Mouse (Mus musculus) hematopoietic stem cell, adult 5-6 weeks (primary cell): ENCODE results near the gene Tmprss11e. TPM values are rescaled to one million over a fixed set of nuclear protein-coding genes. Genes with fewer than 3 reads are reported as not detected.

Experiments
- ATAC-seq, 2 experiments: fragments of 125-278 bp in 1 of 2; replicated peaks in 1 of 2; 2 replicates each; pipeline ENCODE4 v1.8.0; 2016 to 2017; ENCODE audit warnings: inconsistent platforms in 2 of 2, mild to moderate bottlenecking in 2 of 2, moderate number of reproducible peaks in 2 of 2, low read depth in 1 of 2, moderate TSS enrichment in 1 of 2; ENCODE audit not compliant: low FRiP score in 2 of 2, poor library complexity in 2 of 2, severe bottlenecking in 2 of 2, insufficient read depth in 1 of 2, low TSS enrichment in 1 of 2
- total RNA-seq: library from RNA; stranded (forward); fragments of 172-1452, 232-1000 nt; gene quantifications from 2 replicates; pipeline ENCODE4 v1.2.3, GENCODE M21; 2017

The Tmprss11e gene
- not detected in 2 replicates for total RNA-seq

DNA sequence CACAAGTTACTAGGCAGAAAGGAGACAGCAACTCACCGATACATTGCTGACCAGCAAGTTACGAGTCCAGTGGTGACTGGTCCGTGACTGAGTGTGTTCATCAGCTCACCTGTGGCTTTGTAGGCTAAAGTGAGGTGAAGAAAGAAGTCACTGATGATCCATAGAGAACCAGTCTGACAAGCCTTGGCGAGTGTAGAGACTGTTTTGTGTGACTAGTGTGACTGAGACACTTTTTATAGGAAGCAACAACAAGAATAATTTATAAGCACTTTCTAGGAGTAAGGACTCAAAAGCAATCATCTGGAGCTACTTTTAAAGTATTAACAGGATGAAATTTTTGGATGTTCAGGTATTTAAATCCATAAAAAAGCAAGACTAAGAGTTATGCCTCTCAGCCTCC is at the start of gene Tmprss11e:
TSS of gene Tmprss11e (minus strand) at position 101 of the 400 bp plus-strand sequence.
- ATAC-seq, result no peak

DNA sequence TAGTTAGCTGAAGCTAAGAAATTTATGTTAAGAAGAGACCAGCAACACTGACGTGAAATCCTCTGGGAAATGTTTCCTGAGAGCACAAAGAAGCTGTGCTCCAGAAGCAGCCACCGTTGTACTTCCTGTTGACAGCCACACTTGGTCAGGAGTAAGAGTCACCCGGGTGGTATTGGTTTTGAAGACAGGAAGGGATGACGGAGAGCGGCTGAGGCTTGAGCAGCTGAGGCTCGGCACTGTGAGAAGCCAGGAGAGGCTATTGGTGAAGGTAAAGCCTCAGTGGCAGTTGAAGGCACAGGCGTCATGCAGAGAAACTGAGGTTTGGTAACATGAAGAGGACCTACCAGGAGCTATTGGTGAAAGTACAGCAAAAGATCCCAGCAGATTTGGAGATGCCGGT is 47.2 kb upstream of the Tmprss11e start:
- peak; percentile 85 to 86 for ATAC-seq

DNA sequence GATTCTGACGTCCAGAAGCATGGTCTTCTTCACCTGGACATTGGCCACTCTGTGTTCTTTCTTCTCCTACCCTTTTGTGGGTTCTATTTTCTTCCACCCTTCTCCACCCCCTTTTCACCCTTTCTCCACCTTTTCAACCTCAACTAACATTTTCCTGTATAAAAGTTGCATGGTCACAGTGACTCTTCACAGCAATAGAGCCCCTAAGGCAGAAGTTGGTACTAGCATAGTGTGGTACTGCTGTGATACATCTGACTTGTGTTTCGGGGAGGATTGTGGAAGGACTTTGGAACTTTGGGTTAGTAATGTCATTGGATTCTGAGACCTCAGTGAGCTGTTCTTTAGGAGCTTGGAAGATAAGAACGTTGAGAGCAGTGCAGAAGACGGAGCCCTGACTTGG is 46.6 kb upstream of the Tmprss11e start:
- ATAC-seq, result peak; percentile 79 to 84

DNA sequence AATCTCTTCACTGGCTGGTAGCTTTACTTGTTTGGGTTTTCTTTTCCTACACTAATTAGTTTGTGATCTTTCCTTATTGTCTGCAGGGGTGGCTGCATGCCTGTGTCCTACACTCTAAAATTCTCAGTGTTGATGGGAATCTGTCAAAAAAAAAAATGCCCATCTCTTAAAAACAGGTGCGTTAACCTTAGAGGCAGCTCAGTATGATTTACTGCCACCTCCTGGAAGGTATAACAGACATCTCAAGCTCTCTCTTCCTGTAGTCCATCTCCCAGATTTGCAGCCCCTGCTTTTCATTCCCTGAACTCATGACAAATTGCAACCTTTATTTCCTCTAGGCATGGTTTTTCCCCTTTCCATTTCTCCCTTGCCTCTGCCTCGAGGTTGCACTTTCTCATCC is 44.3 kb upstream of the Tmprss11e start:
- no peak for ATAC-seq

DNA sequence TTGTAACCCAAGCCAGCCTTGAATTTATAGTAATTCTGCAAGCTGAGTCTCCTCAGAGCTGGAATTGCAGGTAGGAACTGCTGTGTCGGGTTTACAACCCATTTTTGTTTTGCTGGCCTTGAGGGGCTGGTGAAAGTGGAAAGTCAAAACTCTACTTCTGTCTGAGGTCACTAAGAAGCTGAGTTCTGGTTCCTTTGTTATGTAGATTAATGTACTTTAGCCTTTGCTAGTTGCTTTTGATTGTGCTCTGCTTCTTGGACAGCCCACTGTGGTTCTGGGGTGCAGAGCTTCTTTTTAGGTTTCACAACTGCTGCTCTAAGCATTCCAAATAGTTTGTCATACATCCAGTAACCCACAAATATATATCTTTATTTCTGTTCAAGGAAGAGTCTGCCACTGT is 41.2 kb upstream of the Tmprss11e start:
- no peak for ATAC-seq

DNA sequence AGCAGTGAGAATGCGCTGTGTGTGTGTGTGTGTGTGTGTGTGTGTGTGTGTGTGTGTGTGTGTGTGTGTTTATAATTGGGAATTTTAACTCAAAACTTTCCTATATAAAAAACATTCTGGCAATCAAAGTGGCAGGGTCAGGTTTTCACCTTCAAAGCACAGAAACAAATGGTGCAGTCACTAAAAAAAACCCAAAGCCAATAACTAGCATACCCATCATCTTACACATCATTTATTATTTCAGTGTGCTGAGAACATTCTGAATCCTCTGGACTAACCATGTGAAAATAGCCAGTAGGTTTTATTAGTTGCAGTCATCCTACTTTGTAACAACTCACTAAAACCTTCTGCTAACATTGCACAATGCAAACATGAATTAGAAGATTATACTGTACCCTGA is 38.6 kb upstream of the Tmprss11e start:
- no peak for ATAC-seq

DNA sequence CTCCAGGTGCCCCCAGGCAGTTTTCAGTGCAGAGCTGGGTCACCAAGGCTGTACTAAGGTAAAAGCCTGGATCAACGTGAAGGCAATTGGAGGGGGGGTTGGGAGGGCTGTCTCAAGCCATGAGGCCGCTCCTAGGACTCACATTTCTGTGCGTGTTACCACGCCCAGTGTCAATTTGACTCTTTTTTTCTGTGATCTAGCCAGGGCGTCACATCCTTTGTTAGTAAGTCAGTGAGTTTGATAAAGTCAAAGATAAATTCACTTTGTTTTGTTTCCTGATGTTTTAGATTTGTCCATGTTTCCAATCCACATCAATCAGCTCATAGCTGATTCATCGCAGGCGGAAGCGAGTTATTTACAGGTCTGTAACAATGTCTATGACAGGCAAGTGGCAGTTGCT is 37.4 kb upstream of the Tmprss11e start:
- no peak for ATAC-seq

DNA sequence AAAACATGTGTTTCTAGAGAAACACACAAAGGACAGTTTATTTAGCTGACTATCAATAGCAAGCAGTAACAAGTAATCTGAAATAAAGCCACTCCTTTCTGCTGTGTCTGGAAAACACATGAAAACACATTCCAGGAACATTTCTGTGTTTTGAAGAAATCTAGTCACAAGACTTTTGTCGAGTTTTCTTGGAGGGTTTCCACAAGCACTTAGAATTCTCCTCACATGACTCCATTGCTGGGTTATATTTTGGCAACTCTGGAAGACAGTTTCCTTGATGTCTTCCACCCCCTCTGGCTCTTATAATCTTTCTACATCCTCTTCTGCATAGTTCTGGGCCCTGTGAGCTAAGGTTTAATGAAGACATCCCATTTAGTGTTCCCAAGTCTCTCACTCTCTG is 32.9 kb upstream of the Tmprss11e start:
- ATAC-seq, result no peak

DNA sequence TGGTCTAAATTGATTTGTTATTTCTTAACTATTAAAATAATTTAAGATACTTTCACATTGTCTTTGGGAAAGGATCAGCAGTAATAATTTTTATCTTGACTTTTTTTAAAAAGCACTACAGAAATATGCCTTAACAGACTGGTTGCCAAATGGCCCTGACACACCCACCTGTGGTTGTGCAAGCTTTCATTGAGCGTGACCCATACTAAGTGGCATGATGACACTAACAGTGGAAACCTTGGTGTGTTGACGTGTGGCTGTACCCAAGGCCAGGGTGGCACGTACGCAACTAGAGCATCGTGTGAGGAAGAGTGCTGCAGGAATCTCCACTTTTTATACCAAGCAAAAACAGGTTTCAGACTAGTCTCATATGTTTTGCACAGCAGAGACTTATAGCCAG is 31.3 kb upstream of the Tmprss11e start:
- no peak for ATAC-seq

DNA sequence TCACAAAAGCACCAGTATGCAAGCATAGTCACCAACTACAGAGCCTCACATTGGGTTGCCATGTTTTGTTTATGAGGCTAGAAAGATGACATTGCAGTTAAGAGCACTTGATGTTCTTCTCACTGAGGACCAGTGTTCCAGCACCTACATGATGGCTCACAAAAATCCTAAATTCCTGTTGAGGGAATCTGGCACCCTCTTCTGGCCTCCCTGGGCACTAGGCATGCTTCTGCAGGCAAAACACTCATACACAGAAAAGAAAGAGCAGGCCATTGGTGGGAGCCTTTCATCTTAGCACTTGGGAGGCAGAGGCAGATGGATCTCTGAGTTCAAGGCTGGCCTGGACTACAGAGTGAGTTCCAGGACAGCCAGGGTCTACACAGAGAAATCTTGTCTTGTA is 25.4 kb upstream of the Tmprss11e start:
- ATAC-seq, result no peak

DNA sequence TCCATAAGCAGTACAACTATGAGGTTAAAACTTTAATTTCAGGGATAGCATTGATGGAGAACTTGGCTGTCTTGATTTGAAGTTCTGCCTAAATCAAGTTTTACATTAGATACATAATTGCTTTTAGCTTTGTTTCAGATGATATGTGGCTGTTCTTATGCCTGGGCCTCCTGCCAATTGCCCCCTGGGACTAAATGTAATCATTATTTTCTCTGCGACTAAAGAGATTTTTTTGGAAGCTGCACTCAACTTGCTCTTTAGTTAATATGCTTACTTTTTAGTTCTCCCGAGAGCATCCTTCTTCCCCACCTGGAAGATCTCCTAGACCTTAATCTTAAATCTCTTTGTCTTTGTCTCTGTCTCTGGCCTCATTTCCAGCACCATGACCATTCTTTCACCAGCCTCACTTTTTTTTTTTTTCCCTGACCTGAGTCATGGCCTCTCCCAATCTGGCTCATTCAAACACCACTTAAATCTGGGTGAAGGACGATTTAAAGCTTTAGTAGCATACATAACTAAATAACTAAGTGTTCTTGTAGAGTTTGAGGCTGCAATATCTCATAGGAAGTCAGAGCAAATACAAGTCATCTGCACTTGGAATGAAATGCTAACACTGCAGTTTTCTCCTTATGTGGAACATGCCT is 23.5 kb upstream of the Tmprss11e start:
- no peak for ATAC-seq

DNA sequence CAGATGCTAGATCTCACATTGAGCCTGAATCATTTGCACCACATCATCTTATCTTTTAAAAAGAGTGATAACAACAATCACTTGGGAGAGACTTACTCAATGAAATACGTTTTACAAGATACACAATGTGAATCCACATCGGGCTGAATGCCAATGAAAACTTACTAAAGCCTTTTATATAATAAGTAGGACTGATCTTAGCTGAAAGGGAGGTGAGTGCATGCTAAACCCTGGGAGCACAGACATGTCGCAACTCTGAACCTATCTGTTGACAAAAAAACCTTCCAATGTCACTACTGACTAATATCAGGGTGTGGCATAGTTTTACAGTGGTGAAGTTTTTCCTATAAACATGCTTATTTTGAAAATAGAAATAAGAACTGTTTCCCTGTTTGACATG is 2.8 kb downstream of the Tmprss11e start:
- ATAC-seq, result no peak

DNA sequence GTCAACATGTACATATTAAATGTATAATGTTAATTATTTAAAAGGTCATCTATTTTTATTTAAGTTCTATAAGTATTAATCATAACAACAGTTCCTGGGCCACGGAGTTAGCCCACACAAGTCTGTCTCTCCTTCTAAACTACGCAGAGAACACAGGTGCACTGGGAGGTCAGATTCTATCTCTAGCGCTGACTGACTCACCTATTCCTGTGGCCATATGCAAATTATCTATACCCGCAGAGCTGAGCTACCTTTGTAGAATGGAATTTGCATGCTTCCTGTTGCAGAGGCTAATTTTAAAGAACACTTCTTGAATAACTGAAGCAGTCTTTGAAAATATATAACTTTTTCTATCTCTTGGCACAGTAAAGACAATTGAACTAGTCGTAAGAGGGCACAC is 4.5 kb downstream of the Tmprss11e start:
- no peak for ATAC-seq

DNA sequence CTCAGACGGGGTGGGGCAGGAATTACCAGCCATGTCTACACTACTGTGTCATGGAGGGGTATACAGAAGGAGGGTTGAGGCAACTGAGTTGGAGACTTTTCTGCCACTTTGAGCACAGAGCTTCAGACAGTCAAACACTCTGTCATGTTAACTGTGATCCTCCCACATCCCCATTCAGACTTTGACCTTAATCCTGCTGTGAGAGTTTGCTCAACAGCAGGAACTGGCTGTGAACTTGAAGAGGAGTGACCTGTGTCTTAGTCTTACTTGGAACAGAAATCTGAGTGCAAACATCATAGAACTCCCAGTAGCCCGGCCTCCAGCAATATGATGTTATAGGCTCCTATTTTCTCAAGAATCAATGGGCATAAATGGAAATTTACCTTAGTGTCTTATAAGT is 9.8 kb downstream of the Tmprss11e start:
- ATAC-seq, result no peak

DNA sequence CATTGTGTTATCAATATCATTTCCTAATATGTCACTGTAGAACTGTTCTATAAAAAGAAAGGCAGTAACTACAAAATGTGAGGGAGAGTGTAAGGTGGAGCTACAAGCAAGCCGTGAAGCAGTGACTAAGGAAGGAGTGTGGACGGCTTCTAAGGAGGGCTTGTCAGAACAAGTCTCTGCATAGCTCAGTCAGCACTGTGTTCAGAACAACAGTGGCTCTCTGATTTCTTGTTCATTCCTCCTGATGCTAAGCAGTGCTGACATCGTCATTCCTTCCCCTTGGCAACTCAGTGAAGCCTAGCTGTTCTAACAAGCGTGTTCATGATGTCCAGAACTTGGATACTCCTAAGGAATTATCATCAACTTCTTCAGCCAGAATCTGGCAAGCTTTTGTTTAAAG is 15.0 kb downstream of the Tmprss11e start:
- ATAC-seq, result no peak

DNA sequence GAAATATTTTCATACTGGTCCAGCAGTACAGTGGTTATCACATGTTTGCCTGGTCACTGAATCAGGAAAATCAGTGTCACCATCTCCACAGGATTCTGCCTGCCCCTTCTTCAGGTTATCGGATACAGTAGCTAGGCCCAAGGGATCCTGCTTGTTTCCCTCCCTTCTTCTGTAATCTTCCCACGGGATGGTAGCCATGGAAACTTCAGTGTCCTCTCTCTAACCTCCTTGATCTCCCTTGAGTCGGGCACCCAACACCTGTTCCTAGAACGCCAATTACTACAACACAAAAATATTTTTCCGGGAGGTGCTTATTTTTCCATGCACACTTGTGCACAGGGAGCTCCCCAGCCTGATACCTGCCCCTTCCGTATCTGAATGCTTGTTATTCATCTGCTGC is 17.0 kb downstream of the Tmprss11e start:
- ATAC-seq, result no peak

DNA sequence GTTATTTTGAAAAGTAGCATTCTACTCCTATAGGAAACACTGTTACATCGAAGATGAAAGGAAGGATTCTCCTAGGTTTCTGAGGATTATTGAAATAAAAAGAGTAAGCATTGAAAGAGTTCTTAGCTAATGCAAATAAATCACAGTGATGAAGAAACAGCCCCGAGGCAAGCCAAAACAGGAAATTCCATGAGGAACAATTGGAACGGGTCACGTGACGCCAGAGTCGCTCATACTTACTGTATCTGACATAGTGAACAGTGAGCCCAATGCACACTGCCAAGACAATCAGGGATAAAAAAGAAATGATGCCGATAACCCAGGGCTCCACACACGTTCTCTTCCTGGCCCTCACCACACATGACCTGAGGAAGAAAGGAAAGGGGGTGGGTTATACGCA is 18.6 kb downstream of the Tmprss11e start:
- ATAC-seq, result no peak

DNA sequence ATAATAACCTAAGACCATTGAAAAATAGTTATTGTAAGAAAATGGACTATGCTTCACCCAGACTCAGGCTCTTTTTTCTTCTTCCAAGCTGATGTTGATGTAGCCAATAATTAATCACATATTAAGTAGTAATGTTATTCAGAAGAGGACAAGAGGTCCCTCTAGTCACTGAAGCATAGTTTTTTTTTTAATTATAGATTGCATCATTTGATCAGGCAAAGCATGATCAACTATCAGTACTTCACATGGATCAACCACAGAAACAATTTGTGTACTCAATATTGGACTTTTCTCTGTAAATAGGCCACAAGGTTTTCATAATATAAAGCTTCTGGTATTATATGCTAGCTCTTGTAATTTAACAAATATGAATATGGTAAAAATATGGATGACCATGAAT is 20.6 kb downstream of the Tmprss11e start:
- no peak for ATAC-seq

DNA sequence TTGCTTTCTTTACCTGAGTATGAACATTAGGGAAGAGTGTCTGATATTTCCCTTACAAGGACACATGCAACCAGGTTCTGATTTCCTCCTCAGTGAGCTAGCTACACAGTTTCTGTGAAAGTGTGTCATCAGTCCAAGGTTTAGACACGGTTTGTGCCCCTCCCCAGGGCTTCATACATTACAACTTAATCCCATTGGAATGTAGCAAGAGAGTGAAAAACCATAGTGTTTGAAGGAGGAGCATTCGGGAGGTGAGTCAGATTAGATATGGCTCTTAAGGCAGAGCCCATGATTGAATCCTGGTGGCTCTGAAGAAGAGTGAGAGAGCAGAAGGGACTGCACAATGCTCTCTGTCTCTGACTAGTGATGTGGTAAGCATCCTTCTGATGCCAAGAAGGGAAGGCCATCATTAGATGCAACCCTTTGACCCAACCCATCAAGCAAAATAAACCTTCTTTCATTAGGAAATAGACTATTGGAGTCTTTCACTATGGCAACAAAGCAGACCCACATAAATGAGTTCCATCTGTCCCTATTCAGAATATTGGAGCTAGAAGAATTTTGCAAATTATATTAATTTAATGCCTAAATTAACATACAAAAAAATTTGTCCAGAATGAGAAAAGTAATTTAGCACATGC is 22.7 kb downstream of the Tmprss11e start:
- no peak for ATAC-seq
